Mouse (Mus musculus): ENCODE measurements at regions not wholly inside any gene's neighbourhood (a gene's known extent, or its start where the extent isn't known, plus 50 kb on each side); places are given as distances from the start of the nearest gene placed in this dataset.
A peak's percentile ranks its signal among the peaks of the same experiment; 100 is the strongest.

- Histone ChIP-seq H3K4me3 (ENCODE audit: low read depth, low read length) (no peak overlapping the region), H3K4me1 (ENCODE audit: control insufficient read depth, insufficient read depth, low read length) (0 out of 2 replicates have a peak, but pooled peaks cover 6% of the 10 kb centered on the region), H3K9me3 (replicated peaks; ENCODE audit: control insufficient read depth, low read length) (no peaks in the 10 kb centered on the region), H3K27ac (ENCODE audit: low read depth, low read length) (no peak overlapping the region), H3K4me2 (no peak overlapping the region), H3K9ac (ENCODE audit: low read depth, low read length) (no peak overlapping the region), H3K36me3 (ENCODE audit: control insufficient read depth, insufficient read depth, low read length) (no peaks in the 10 kb centered on the region), H3K27me3 (ENCODE audit: control insufficient read depth, insufficient read depth, low read length) (no peaks in the 10 kb centered on the region)
- no peak for ATAC-seq (replicated peaks; ENCODE audit: insufficient number of reproducible peaks, low FRiP score, low TSS enrichment)
- 84% methylated on average over 11 of the region's 11 CpGs for WGBS (ENCODE audit: insufficient replicate concordance)
These were observed 274.0 kb upstream of the Nr2f2 start for GRCm38 (mm10) chr7:70640574-70640973.

GRCm38 (mm10) chr7:70638161-70638560 lies 271.6 kb upstream of the Nr2f2 start:
- 73% methylated on average over 2 of the region's 2 CpGs for WGBS (ENCODE audit: insufficient replicate concordance)
- H3K4me3 ChIP-seq (ENCODE audit: low read depth, low read length) = no peak overlapping the region
- no peak overlapping the region for H3K4me2 ChIP-seq
- no peaks in the 10 kb centered on the region for H3K9me3 ChIP-seq (replicated peaks; ENCODE audit: control insufficient read depth, low read length)
- H3K36me3 ChIP-seq (ENCODE audit: control insufficient read depth, insufficient read depth, low read length) = no peaks in the 10 kb centered on the region
- H3K9ac ChIP-seq (ENCODE audit: low read depth, low read length) = no peak overlapping the region
- 0 out of 2 replicates have a peak, but pooled peaks cover 5% of the 10 kb centered on the region for H3K4me1 ChIP-seq (ENCODE audit: control insufficient read depth, insufficient read depth, low read length)
- ATAC-seq (replicated peaks; ENCODE audit: insufficient number of reproducible peaks, low FRiP score, low TSS enrichment) = no peak
- H3K27ac ChIP-seq (ENCODE audit: low read depth, low read length) = no peak overlapping the region
- no peaks in the 10 kb centered on the region for H3K27me3 ChIP-seq (ENCODE audit: control insufficient read depth, insufficient read depth, low read length)

- no peak overlapping the region for H3K27ac ChIP-seq (ENCODE audit: low read depth, low read length)
- H3K4me2 ChIP-seq = no peak overlapping the region
- H3K4me3 ChIP-seq (ENCODE audit: low read depth, low read length) = no peak overlapping the region
- ATAC-seq (replicated peaks; ENCODE audit: insufficient number of reproducible peaks, low FRiP score, low TSS enrichment) = no peak
- H3K27me3 ChIP-seq (ENCODE audit: control insufficient read depth, insufficient read depth, low read length) = no peaks in the 10 kb centered on the region; the same call in 1 of the 2 replicates
- 61% methylated on average over 11 of the region's 11 CpGs for WGBS (ENCODE audit: insufficient replicate concordance)
- no peaks in the 10 kb centered on the region for H3K36me3 ChIP-seq (ENCODE audit: control insufficient read depth, insufficient read depth, low read length)
- no peaks in the 10 kb centered on the region for H3K9me3 ChIP-seq (replicated peaks; ENCODE audit: control insufficient read depth, low read length)
- H3K4me1 ChIP-seq (ENCODE audit: control insufficient read depth, insufficient read depth, low read length) = 0 out of 2 replicates have a peak, but pooled peaks cover 3% of the 10 kb centered on the region
- no peak overlapping the region for H3K9ac ChIP-seq (ENCODE audit: low read depth, low read length)
These were observed 267.5 kb upstream of the Nr2f2 start for GRCm38 (mm10) chr7:70634016-70634415.

GRCm38 (mm10) chr7:70633577-70633976 lies 267.0 kb upstream of the Nr2f2 start:
- Histone ChIP-seq H3K4me3 (ENCODE audit: low read depth, low read length) (no peak overlapping the region), H3K9ac (ENCODE audit: low read depth, low read length) (no peak overlapping the region), H3K27me3 (ENCODE audit: control insufficient read depth, insufficient read depth, low read length) (no peaks in the 10 kb centered on the region; the same call in 1 of the 2 replicates), H3K9me3 (replicated peaks; ENCODE audit: control insufficient read depth, low read length) (no peaks in the 10 kb centered on the region), H3K4me2 (no peak overlapping the region), H3K27ac (ENCODE audit: low read depth, low read length) (no peak overlapping the region), H3K36me3 (ENCODE audit: control insufficient read depth, insufficient read depth, low read length) (no peaks in the 10 kb centered on the region), H3K4me1 (ENCODE audit: control insufficient read depth, insufficient read depth, low read length) (0 out of 2 replicates have a peak, but pooled peaks cover 3% of the 10 kb centered on the region)
- WGBS (ENCODE audit: insufficient replicate concordance) = 47% methylated on average over 11 of the region's 11 CpGs
- no peak for ATAC-seq (replicated peaks; ENCODE audit: insufficient number of reproducible peaks, low FRiP score, low TSS enrichment)

- H3K9ac ChIP-seq (ENCODE audit: low read depth, low read length) = peak overlapping the region; percentile 53
- H3K9me3 ChIP-seq (replicated peaks; ENCODE audit: control insufficient read depth, low read length) = no peaks in the 10 kb centered on the region
- no peaks in the 10 kb centered on the region for H3K36me3 ChIP-seq (ENCODE audit: control insufficient read depth, insufficient read depth, low read length)
- 12% methylated on average over 10 of the region's 10 CpGs for WGBS (ENCODE audit: insufficient replicate concordance)
- peak overlapping the region; percentile 39 for H3K4me3 ChIP-seq (ENCODE audit: low read depth, low read length)
- no peak for ATAC-seq (replicated peaks; ENCODE audit: insufficient number of reproducible peaks, low FRiP score, low TSS enrichment)
- peak overlapping the region; percentile 61 for H3K4me2 ChIP-seq
- H3K27ac ChIP-seq (ENCODE audit: low read depth, low read length) = no peak overlapping the region
- H3K27me3 ChIP-seq (ENCODE audit: control insufficient read depth, insufficient read depth, low read length) = peaks cover 5% of the 10 kb centered on the region; the same call in 1 of the 2 replicates
- peaks cover 20% of the 10 kb centered on the region for H3K4me1 ChIP-seq (ENCODE audit: control insufficient read depth, insufficient read depth, low read length)
These were observed 259.2 kb upstream of the Nr2f2 start for GRCm38 (mm10) chr7:70625643-70626231.

- Histone ChIP-seq H3K27me3 (ENCODE audit: control insufficient read depth, insufficient read depth, low read length) (peaks cover 5% of the 10 kb centered on the region; the same call in 1 of the 2 replicates), H3K4me3 (ENCODE audit: low read depth, low read length) (peak overlapping the region; percentile 39), H3K4me1 (ENCODE audit: control insufficient read depth, insufficient read depth, low read length) (peaks cover 20% of the 10 kb centered on the region), H3K27ac (ENCODE audit: low read depth, low read length) (peak overlapping the region; percentile 37; the same call in 1 of the 2 replicates), H3K9me3 (replicated peaks; ENCODE audit: control insufficient read depth, low read length) (no peaks in the 10 kb centered on the region), H3K36me3 (ENCODE audit: control insufficient read depth, insufficient read depth, low read length) (no peaks in the 10 kb centered on the region), H3K4me2 (peak overlapping the region; percentile 61), H3K9ac (ENCODE audit: low read depth, low read length) (peak overlapping the region; percentile 53)
- peak; percentile 61; the same call in 1 of the 2 replicates for ATAC-seq (replicated peaks; ENCODE audit: insufficient number of reproducible peaks, low FRiP score, low TSS enrichment)
- WGBS (ENCODE audit: insufficient replicate concordance) = under 1% methylated on average over 30 of the region's 30 CpGs
These were observed 258.4 kb upstream of the Nr2f2 start for GRCm38 (mm10) chr7:70624727-70625642.

GRCm38 (mm10) chr7:70624031-70624726 lies 257.6 kb upstream of the Nr2f2 start:
- Histone ChIP-seq H3K4me3 (ENCODE audit: low read depth, low read length) (peak overlapping the region; percentile 39; the same call in 1 of the 2 replicates), H3K36me3 (ENCODE audit: control insufficient read depth, insufficient read depth, low read length) (no peaks in the 10 kb centered on the region), H3K4me1 (ENCODE audit: control insufficient read depth, insufficient read depth, low read length) (peaks cover 20% of the 10 kb centered on the region), H3K4me2 (peak overlapping the region; percentile 61), H3K9ac (ENCODE audit: low read depth, low read length) (0 out of 2 replicates have a peak overlapping the region, but pooled peaks have one; percentile 10), H3K27me3 (ENCODE audit: control insufficient read depth, insufficient read depth, low read length) (peaks cover 5% of the 10 kb centered on the region; the same call in 1 of the 2 replicates), H3K9me3 (replicated peaks; ENCODE audit: control insufficient read depth, low read length) (no peaks in the 10 kb centered on the region), H3K27ac (ENCODE audit: low read depth, low read length) (peak overlapping the region; percentile 37; the same call in 1 of the 2 replicates)
- WGBS (ENCODE audit: insufficient replicate concordance) = 6% methylated on average over 16 of the region's 16 CpGs
- ATAC-seq (replicated peaks; ENCODE audit: insufficient number of reproducible peaks, low FRiP score, low TSS enrichment) = 0 out of 2 replicates have a peak, but pooled peaks have one; percentile 18

GRCm38 (mm10) chr7:70619400-70619799 lies 252.9 kb upstream of the Nr2f2 start:
- 67% methylated on average over 7 of the region's 7 CpGs for WGBS (ENCODE audit: insufficient replicate concordance)

More at GRCm38 (mm10) chr7:70619400-70619799, 252.9 kb upstream of the Nr2f2 start:
- Histone ChIP-seq H3K4me3 (ENCODE audit: low read depth, low read length) (no peak overlapping the region), H3K36me3 (ENCODE audit: control insufficient read depth, insufficient read depth, low read length) (no peaks in the 10 kb centered on the region), H3K4me1 (ENCODE audit: control insufficient read depth, insufficient read depth, low read length) (peaks cover 5% of the 10 kb centered on the region), H3K4me2 (no peak overlapping the region), H3K27me3 (ENCODE audit: control insufficient read depth, insufficient read depth, low read length) (no peaks in the 10 kb centered on the region), H3K27ac (ENCODE audit: low read depth, low read length) (no peak overlapping the region), H3K9ac (ENCODE audit: low read depth, low read length) (no peak overlapping the region), H3K9me3 (replicated peaks; ENCODE audit: control insufficient read depth, low read length) (no peaks in the 10 kb centered on the region)
- no peak for ATAC-seq (replicated peaks; ENCODE audit: insufficient number of reproducible peaks, low FRiP score, low TSS enrichment)

All from heart, embryonic 11.5 days (tissue).